Mouse (Mus musculus) cerebellum, adult 11-12 months (tissue): ENCODE data around the gene Ranbp3l.

Source experiments
- DNase-seq: peaks from one replicate; pipeline ENCODE4 v3.0.0; 2022

Ranbp3l gene

GRCm38 (mm10) chr15:9100446-9101077 lies 132.8 kb downstream of the Ranbp3l start:
- no peak for DNase-seq

- DNase-seq: no peak
Measured at GRCm38 (mm10) chr15:9106303-9107074, 138.7 kb downstream of the Ranbp3l start.

GRCm38 (mm10) chr15:9110526-9111347 lies 143.0 kb downstream of the Ranbp3l start:
- DNase-seq: no peak

- no peak for DNase-seq
Measured at GRCm38 (mm10) chr15:9111648-9112047, 143.9 kb downstream of the Ranbp3l start.

GRCm38 (mm10) chr15:9113556-9113955 lies 145.8 kb downstream of the Ranbp3l start:
- DNase-seq: no peak

- no peak for DNase-seq
Measured at GRCm38 (mm10) chr15:9114131-9114530, 146.4 kb downstream of the Ranbp3l start.

GRCm38 (mm10) chr15:9114599-9114998 lies 146.8 kb downstream of the Ranbp3l start:
- DNase-seq: no peak
